Mouse (Mus musculus) frontal cortex, postnatal 25 days (tissue): ENCODE results near the gene Dkkl1.
A peak's percentile ranks its signal among the peaks of the same experiment; 100 is the strongest.
"Not testable (repeated sequence)": the region's sequence is repeated elsewhere in the genome, so short reads cannot be mapped to it uniquely, and the experiment has no call there.

Source experiments
- DNase-seq, 2 experiments: peaks; one replicate each; pipeline ENCODE4 v3.0.0; 2022; ENCODE audit warnings: low spot score in 2 of 2

The Dkkl1 gene

GRCm38 (mm10) chr7:45211851-45212251 lies at the start of gene Dkkl1:
Gene Dkkl1 (minus strand): TSS chr7:45212147.
- DNase-seq = no peak

GRCm38 (mm10) chr7:45259281-45259680 lies 47.3 kb upstream of the Dkkl1 start:
- no peak for DNase-seq

- peak in 1 of 2 experiments; percentile 22 for DNase-seq
Measured at GRCm38 (mm10) chr7:45257063-45257840, 45.3 kb upstream of the Dkkl1 start.

GRCm38 (mm10) chr7:45255822-45256221 lies 43.9 kb upstream of the Dkkl1 start:
- not testable (repeated sequence) for DNase-seq

- no peak for DNase-seq
Measured at GRCm38 (mm10) chr7:45253806-45254205, 41.9 kb upstream of the Dkkl1 start.

GRCm38 (mm10) chr7:45247666-45248065 lies 35.7 kb upstream of the Dkkl1 start:
- DNase-seq = no peak

- no peak for DNase-seq
Measured at GRCm38 (mm10) chr7:45241389-45241749, 29.4 kb upstream of the Dkkl1 start.

- DNase-seq = peak in 1 of 2 experiments; percentile 35
Measured at GRCm38 (mm10) chr7:45240633-45241388, 28.9 kb upstream of the Dkkl1 start, which contains the start of gene Slc6a16. Gene Slc6a16 (plus strand): TSS chr7:45241085.

- DNase-seq = no peak
Measured at GRCm38 (mm10) chr7:45240109-45240508, 28.2 kb upstream of the Dkkl1 start.

- no peak for DNase-seq
Measured at GRCm38 (mm10) chr7:45238723-45239496, 27.0 kb upstream of the Dkkl1 start, which contains the start of gene Cd37. Gene Cd37 (minus strand): TSS chr7:45239115.

- no peak for DNase-seq
Measured at GRCm38 (mm10) chr7:45237747-45238699, 26.1 kb upstream of the Dkkl1 start.

- DNase-seq = no peak
Measured at GRCm38 (mm10) chr7:45235656-45236180, 23.8 kb upstream of the Dkkl1 start.

- no peak for DNase-seq
Measured at GRCm38 (mm10) chr7:45234922-45235571, 23.1 kb upstream of the Dkkl1 start.

- no peak for DNase-seq
Measured at GRCm38 (mm10) chr7:45234333-45234841, 22.4 kb upstream of the Dkkl1 start.

- DNase-seq = peak in 1 of 2 experiments; percentile 60
Measured at GRCm38 (mm10) chr7:45233580-45234332, 21.8 kb upstream of the Dkkl1 start.

GRCm38 (mm10) chr7:45232716-45233465 lies 20.9 kb upstream of the Dkkl1 start:
- peak in 1 of 2 experiments; percentile 25 for DNase-seq

GRCm38 (mm10) chr7:45231941-45232340 lies 20.0 kb upstream of the Dkkl1 start:
- DNase-seq = no peak

GRCm38 (mm10) chr7:45231192-45231591 lies 19.2 kb upstream of the Dkkl1 start:
- DNase-seq = no peak
